Mouse (Mus musculus) 416B (cell line): Measurements from ENCODE around the gene Npcd.
A peak's percentile ranks its signal among the peaks of the same experiment; 100 is the strongest.

Source experiments
- DNase-seq: peaks from one replicate; pipeline ENCODE4 v3.0.0; 2011; ENCODE audit warnings: low read depth

The Npcd gene

DNA sequence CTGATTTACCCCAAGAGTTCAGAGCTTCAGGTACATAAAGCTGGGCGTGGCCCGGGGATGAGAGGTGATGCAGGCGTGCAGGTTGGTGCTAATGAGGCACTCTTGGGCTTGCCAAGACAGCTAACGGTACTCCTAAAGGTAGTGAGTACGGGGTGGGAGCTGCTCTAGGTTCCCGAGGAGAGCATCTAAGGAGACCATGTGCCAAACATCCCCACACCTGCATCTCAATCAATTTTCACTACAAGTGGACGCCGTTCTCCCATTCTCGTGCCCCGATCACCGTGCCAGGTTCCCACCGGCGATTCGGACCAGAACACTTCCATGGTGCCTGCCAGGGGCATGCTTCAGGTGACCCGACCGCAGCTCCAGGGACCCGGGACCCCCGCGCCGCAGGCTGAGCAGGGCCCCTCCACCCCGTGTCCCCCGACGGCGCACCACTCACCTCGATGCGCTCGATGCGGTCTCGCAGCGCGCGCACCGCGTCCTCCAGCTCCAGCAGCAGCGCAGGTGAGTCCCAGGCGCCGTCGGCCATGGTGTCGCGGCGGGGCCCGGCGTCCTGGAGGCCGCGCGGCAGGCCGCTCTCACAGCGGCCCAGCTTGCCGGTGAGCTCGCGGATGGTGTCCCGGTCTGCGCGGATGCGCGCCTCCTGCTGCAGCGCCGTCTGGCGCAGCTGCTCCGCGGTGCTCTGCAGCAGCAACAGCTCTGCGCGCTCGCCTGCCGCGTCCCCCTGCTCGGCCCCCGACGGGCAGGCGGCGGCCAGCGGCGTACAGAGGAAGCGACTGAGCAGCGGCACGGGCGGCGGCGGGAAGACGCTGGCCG is 30.3 kb downstream of the Npcd start:
- no peak for DNase-seq

DNA sequence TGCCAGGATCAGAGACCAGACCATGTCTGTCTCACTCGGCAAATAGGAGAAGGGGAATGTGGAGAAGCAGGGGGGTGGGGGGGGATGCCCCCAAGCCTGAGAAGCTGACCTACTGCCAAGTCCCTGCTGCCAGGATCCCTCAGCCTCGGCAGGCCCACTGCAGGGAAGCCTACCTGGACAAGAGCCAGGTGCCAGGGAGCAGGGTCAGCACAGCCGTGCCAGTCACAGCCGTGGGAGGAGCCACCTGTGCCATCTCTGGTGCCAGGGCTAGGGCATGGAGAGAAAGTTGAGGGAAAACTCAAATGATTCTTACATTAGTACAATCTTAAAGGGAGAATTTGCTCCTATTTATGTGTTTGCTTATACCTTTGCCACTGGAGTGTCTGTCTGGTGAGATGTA is 31.7 kb downstream of the Npcd start:
- no peak for DNase-seq

DNA sequence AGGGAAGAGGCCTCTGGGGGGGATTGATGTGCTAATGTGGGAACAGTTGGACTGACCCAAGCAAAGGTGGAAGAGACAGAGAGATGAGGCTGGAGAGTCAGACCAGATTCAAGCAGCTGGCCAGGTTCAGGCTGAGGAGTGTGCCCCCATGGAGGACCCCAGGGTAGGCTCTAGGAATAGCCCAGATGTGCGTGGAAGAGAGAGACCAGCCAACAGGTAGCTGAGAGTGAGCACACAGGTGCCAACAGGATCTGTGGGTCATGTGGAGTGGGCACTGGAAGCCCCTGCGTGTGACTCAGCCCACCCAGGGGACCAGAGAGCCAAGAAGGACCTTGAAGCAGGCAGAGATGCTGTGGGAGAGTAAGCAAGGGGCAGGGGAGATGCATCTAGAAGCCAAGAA is 32.4 kb downstream of the Npcd start:
- no peak for DNase-seq

DNA sequence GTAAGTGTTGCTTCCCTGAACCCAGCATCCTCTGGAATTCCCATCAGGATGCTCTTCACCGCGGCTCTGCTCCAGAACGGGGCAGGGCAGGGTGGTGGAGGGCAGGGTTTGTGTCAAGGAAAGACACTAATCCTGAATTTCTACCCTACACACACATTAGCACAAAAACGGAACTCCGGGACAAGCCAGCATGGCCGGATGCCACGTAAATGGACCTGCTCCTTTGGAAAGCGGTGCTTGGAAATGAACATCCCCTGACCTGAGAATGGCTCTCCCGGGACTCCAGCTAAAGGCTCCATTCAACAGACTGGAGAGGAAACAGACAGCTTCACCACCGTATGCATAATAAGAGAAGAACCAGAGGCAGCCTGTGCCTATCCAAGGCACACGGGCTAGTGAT is 33.3 kb downstream of the Npcd start:
- no peak for DNase-seq

DNA sequence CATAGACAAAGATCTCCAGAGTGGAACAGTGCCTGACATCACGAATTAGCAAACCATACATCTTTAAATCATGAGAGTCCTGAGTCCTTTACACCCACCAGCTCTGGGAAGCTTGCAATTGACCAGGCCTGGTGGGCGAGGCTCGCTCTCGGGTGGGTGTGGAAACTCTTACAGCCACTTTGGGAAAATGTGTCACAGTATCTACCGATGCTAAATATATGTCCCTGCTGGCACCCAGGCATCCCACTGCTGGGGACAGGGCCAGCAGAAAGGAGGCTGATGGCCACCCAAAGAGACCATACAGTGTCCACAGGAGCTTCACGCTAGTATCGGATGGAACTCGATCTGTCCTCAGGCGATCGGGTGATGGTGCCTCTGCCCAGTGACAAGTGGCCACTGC is 35.4 kb downstream of the Npcd start:
- no peak for DNase-seq

DNA sequence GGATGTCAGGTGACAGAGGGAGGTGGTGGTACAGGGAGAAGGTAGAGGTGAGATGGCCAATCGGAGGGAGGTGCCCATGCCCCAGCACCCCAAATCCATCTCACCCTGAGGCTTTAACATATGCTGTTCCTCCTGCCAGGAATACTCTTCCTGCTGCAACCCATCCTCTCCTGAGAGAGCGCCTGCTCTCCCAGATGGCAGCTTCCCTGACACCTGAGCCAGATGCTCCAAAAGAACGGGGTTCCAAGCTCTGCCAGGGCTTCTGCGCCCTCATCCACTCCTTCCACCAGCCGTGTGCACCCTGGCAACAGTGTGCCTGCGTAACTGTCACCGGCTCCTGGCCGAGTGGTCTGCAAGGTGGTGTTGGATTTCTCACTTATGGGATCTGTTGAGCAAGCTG is 36.4 kb downstream of the Npcd start:
- no peak for DNase-seq

DNA sequence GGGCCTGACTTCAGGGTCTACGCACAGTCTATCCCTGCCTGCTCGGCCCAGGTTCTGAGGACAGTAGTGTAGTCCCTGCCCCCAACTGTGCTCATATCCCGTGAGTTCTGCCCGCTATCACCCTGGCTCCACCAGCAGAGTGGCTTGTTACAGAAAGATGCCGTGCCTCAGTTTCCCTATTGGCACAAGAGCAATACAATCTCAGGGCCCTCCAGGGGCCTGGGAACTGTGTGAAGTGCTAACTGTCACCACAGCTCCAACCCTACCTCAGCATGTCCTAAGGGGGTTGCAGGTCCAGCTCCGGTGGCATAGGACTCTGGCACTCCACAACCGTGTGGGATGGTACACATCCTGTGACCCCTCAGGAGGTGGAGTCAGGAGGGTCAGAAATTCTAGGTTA is 36.9 kb downstream of the Npcd start:
- no peak for DNase-seq

DNA sequence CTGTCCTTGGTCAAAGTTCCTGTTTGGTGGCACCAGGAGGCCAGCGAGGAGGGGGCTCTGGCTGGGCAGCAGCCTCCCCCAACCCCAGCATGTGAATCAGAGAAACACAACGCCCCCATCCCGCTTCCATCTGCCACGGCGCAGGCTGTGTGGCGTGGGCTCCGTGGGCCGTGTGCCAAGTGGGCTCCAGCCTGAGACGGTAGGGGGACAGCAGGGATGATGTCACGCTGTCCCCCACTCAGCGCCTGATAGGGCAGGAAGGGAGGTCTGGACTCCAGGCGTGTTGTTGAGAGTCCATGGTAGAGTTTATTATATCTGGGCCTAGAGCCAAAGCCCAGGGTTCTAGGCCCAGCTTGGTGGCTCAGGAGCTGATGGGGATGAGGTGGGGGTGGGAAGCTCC is 37.8 kb downstream of the Npcd start:
- no peak for DNase-seq

DNA sequence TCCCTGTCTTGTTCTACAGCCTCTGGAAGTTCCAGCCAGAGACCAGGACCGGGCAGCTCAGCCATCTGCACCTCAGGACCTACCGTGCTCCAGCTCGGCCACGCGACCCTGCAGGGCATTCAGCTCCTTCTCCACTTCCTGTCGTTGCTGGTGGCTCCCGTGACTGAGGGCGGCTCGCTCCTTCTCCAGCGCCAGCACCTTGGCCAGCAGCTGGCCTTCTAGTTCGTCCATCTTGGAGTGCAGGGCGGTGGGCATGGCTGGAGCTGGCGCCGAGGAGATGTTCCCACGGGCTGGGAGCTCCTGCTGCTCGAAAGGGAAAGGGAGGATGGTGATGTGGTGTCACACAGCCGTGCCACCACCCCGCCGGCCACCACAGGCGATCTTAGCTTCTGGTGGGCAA is 39.9 kb downstream of the Npcd start:
- DNase-seq: no peak

DNA sequence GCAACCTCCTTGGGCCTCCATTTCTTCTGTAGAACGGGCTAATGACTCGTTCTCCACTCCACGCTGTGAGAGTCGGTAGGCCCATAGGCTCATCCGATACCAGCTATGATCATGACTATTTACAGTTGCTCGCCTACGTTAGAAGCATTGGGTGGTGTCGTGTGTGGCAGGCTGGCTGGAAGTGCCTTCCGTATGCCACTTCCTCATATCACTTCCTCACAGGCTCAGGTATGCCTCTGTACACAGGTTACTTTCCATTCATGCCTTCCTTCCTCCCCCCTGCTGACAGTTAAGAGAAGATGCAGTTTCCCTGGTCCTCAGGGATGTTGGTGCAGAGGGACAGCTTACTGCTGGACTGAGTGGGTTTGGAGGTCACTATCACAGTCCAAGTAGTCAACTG is 41.0 kb downstream of the Npcd start:
- DNase-seq: no peak

DNA sequence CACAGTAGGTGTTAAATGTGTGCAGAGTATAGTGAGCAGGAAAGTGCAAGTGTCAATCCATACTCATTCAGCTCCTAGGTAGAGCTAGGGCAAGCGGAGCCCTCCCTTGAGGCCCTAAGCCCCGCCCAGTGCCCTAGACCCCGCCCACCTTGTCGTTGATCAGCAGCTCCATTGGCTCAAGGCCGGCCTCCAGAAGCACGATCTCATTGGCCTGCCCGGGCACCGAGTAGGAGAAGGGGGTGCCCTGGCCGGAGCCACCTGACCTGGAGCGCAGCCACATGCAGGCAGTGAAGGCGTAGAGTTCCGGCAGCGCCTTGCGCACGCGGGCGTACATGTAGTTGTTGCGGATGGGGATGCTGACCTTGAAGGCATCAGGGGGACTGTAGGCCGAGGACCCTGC is 41.6 kb downstream of the Npcd start:
- no peak for DNase-seq

DNA sequence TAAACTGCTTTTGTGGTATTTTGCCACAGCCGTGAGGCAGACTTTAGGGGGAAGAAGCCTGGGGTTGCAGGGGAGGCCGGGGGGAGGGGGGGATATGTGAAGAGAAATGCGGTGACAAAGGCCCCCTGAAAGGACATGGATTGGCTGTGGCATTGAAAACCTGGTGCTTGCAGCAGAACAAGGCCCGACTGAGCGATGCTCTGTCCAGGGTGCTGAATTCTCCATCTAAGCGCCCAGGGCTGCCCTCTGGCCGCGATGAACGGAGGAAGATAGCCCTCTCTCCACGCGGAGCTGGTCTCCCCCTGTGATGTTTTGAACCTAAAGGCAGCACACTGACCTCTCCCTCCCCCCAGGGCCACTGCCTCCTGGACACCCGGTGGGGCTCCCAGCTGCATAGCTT is 42.5 kb downstream of the Npcd start:
- DNase-seq: peak; percentile 66

DNA sequence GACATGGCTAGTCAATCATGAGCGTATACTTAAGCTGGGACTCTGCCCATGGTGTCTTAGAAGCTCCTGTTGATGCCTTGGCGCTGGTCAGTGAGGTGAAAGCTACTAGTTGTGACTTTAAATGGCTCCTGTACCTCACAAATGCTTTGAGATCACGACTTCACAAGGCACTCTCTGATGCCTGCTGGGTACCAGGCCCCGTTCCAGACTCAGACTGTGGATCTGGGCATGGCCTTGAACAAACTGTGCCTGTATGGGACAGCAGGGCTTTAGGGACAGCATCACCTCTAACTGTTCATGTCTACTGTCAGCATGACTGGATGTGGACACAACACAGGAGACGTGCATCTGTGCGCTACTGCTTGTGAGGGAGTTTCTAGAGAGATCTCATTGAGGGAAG is 43.1 kb downstream of the Npcd start:
- DNase-seq: no peak

DNA sequence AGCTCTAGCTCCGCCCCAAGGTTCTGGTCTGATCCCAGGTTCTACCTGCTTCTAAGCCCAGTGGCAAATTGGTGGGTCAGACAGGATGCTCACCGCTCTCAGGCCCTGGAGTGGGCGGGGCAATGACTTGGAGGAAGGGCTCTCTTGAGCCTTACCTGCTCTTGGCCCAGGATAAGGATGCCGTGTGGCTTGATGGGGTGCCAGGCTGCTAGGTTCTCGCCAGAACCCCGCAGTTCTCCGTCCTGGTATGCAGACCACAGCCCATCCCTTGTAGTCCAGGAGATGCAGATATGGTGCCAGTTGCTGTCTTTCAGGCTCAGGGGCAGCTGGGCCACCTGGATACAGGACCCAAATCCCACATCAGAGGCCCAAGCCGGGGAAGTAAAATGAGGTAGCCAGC is 43.9 kb downstream of the Npcd start:
- no peak for DNase-seq

DNA sequence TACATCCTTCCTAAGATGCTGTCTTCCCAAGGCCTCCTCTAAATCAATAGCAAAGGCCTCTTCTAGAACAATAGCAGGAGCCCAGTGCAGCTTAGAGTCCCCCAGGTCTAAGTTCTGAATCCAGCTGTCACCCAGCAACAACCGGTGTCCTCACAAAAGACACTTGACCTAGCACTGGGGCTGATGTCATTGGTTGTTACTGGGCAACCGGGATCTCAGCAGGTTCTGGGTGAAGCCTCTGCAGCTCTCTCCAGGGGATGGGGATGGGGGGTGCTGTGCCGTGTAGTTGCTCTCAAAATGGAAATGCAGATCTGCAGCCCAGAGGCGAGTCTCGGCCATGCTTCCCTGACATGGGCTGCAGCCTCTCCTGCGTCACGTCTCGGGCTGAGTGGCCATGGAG is 46.2 kb downstream of the Npcd start:
- DNase-seq: no peak

DNA sequence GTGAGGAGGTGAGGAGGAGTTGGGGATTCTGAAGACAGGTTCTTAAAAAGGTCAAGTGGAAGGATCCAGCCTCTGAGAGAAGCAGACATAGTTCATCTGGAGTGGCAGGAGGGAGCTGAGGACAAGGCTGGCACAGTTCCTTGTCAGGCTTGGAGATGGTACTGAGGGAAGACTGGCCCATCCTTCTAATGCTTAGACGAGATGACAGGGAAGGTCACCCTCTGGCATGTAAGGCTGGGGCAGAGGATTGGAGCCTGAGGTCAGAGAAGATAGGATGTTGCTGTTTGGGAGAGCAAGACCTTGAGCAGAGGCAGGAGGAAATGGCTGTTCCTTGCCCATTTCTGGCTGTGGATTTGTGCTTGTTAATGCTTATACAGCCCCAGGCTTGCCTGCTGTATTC is 49.0 kb downstream of the Npcd start:
- DNase-seq: no peak

DNA sequence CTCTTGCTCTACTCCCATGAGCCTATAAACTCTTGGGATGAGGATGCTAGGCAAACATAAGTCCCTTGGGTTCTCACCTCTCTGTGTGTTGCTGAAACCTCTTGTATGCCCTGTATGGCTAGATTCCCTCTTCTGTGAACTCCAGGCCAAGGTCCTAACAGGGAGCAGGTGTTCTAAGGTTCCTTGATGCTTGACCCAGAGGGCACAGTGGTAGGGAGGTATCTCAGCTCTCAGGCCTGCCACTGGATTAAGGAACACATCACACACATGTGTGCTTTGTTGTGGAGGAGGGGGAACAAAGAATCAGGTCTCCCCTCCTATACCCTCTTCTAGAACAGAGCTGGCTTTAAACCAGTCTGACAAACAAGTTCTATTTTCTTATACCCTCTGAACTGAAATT is 56.3 kb downstream of the Npcd start, which contains the start of gene Dnal4:
TSS of gene Dnal4 (minus strand) at position 101 of the 400 bp plus-strand sequence.
- no peak for DNase-seq

DNA sequence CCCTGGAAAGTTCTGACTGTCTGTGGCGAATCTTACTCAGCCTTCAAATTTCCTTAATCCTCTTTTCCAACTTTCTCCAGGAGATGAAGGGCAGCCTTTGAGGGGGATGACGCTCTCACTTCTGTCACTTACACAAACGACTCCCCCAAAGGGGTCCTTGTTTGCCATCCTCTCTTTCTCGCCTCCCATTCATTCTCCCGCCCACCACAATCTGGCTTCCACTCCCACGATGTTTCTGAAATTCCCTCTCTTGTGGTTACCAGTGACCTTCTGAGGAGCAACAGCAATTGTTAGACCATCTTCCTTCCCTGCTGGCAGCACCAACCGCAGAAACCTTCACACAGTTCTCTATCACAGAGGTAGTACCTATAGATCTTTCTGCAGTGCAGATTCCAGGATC is 58.4 kb downstream of the Npcd start:
- no peak for DNase-seq

DNA sequence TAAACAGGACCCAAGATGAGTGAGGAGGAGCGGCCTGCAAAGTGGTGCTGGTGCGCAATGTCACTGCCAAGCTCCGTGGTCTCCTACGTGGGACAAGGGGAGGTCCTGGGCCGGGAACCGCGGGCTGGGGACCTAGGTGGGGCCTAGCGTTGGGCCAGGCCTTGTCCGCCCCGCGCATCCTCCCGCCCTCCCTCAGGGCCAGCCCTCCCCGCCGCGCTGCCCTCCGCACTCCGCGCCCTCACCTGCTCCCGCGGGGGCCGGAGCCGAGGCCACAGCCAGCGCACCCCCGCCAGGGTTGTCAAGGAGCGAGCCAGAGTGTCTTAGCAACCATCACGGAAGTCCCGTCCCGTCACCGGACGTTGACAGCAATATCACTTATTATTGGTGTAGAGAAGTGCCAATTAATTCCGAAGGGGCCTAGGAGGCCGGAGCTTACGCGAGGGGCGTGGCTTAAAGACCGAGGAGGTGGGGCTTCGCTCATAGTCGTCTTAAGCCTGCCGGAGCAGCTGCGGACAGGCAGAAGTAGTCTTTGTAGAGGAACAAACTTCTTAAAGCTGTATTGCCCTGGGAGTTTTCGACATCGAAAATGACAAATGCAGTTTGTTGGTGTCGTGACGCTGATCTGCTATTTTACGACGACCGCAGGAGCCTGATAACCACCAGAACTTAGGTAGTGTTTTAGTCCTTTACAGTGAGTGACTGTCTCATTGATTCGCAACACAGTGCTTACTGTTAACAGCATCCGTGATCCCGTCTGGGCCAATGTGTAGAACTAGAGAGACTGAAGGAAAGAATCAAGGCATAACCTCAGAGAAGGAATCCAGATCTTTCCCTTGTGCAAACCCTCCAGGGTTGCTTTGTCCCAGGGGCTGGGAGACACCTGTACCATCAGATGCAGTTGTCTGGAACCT is 59.7 kb downstream of the Npcd start:
- DNase-seq: peak; percentile 99

DNA sequence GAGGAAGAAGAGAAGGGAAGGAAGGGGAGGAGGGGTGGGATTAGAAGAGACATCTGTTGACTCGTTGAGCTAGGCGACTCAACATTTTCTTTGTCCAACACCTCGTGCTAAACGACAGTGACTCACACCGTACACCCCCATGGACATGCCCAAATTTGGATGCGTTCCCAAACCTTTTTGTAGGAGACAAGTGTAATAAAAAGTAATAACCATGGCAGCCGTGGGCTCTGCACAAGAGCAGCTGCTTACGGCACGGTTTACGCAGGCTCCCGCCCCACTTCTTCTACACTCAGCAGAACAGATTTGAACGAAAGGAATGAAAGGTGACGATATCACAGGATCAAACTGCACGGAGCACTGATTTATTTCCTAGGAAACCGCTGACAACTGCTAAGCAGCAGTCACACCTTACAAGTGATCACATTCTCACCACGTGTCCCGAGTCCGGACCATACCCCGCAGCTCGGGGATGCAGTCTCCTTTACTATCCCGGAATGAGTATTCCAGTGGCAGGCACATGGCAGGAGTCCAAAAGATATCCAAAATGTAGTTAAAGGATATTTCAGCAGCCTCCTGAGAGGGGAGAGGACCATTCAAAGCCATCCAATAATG is 63.3 kb downstream of the Npcd start:
- DNase-seq: peak; percentile 42

DNA sequence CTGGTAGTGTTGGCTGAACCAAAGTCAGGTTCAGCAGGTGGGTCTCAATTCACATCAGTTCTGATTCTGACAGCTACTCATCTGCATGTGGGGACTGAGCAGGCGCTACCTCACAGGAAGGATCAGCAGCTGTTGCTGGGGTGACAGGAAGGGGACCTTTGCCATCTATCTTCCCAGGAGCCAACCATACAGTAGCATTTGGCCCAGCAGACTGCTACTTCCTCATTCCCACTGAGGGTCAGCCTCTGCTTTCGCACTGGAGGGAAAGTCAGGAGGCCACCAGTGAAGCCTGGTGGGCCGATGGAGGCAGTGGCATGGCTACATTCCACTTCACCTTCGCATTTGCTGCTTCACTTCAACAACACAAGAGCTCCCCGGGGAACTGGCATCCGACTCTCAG is 65.7 kb downstream of the Npcd start:
- peak; percentile 40 for DNase-seq

DNA sequence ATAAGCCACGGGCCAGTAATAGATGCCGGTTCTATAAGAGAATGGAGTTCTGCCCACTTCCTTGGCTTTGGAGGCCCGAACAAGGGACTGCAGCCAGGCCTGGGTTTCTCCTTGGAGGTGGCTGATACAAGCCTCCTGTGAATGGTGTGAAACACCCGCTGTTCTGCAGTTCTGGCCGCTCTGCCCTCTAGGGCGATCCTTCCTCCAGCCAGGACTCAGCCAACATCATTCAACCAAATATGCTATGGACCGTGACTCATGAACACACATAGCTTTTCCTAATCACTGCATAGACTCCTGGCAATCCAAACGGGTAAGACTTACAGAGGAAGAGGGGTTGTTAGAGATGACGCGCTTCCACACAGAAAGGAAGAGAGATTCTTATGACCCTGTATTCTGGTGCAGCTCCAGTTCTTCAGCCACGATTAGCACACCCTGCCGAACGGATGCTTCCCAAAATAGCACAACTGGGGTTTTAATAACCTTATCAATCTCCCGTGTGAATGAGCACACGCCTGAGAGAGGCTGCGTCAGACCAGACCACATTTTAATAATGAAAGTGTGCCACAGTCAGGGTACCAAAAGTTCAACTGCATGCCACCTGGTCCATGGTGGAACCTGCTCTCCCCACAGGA is 66.6 kb downstream of the Npcd start:
- DNase-seq: no peak
